Mouse (Mus musculus): ENCODE results near the gene Lmx1b.

The Lmx1b gene

DNA sequence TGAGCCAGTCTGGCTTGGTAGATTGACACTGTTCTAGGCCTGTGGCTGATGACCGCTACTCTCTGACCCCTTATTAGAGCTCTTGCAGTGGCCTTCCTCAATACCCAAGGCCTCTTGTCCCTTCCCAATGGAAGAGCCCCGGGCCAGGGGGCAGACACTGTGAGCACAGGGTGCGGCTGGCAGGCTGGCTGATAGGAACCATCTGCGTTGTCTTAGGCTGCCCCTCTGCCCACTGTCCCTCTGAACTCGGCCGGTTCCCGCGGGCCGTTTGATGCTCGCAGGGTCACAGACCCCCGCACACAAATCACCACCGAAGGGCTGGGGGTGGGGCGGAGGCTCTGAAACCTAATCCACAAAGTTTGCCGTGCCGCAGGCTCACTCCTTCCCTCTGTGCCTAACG lies 11.5 kb downstream of the Lmx1b start:
- DNase-seq (ENCODE audit: low read depth, low spot score): no peak
- Histone ChIP-seq H3K27me3 (ENCODE audit: control insufficient read depth, insufficient read depth, low read length, poor library complexity, severe bottlenecking) (peaks cover 5% of the 10 kb centered on the region), H3K36me3 (ENCODE audit: control insufficient read depth, insufficient read depth, low read length, poor library complexity, severe bottlenecking) (no peaks in the 10 kb centered on the region)

DNA sequence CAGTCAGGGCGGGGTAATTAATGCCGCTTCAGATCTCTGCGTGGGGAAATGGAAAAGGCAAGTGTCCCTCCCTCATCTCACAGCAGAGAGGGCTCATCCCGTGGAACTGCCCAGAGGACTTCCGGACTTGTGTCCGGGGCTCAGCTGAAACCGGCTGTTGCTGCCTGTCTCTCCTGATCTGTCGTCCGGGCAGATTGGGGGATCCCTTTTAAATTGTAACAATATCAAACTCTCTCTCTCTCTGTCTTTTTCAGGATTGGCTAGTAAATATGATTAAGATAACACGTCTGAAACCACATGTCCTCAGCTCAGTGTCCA lies 13.3 kb downstream of the Lmx1b start:
- H3K36me3 ChIP-seq (ENCODE audit: control insufficient read depth, insufficient read depth, low read length, poor library complexity, severe bottlenecking): no peaks in the 10 kb centered on the region
- DNase-seq (ENCODE audit: low read depth, low spot score): no peak
- H3K27me3 ChIP-seq (ENCODE audit: control insufficient read depth, insufficient read depth, low read length, poor library complexity, severe bottlenecking): peaks cover 5% of the 10 kb centered on the region

DNA sequence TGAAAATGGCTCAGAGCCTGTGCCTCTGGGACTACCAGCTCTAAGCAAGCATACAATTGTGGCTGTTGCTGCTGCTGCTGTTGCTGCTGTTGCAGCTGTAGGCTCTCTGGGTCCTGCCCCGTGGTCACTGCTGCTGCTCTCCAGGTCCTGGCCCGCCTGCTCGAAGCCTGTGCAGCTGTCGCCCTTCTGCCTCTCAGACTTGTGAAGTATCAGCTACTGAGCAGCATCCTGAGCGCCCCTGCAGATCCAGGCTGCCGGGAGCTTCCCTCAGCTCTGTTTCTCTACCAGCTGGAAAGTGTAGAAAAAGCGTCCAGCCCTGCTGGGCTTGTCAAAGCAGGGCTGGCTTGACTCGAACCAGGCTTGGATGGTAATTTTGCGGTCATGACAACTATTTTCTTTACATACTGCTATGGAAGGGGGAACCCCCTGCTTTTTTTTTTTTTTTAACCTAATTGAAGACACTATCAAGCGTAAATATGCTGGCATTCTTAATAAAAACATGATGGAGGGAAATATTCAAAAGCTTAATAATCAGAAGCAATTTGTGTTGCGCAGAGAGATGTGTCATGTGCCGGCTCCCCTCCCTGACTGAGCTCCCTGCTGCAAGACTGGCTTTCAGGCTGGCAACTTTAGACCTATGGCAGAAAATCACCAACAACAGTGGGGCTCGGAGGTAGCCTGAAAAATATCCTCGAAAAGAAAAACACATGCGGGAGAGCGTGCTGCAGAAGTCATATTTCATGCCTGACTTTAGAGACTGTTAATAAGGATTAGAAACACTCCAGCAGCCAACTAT lies 13.9 kb downstream of the Lmx1b start:
- H3K36me3 ChIP-seq (ENCODE audit: control insufficient read depth, insufficient read depth, low read length, poor library complexity, severe bottlenecking): no peaks in the 10 kb centered on the region
- no peak for DNase-seq (ENCODE audit: low read depth, low spot score)
- H3K27me3 ChIP-seq (ENCODE audit: control insufficient read depth, insufficient read depth, low read length, poor library complexity, severe bottlenecking): peaks cover 5% of the 10 kb centered on the region

DNA sequence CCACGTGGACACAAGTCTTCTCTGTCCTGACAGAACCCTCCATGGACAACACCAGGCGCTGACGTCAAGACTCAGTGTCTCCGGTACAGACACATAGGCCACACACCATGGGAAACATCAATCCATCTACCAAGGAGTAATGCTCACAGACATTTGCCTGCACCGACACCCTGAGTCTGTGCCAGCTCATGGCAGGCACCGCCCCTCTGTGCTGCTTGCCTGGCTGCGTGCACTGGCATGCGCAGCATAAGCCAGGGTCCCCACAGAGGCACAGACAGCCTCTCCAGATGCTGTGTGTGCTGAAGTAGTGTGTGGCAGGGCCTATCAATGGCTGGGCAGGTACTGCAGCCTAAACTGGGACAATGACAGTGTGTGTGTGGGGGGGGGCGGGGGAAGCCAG lies 22.6 kb downstream of the Lmx1b start:
- Histone ChIP-seq H3K27me3 (ENCODE audit: control insufficient read depth, insufficient read depth, low read length, poor library complexity, severe bottlenecking) (no peaks in the 10 kb centered on the region), H3K36me3 (ENCODE audit: control insufficient read depth, insufficient read depth, low read length, poor library complexity, severe bottlenecking) (no peaks in the 10 kb centered on the region)
- DNase-seq (ENCODE audit: low read depth, low spot score): no peak

DNA sequence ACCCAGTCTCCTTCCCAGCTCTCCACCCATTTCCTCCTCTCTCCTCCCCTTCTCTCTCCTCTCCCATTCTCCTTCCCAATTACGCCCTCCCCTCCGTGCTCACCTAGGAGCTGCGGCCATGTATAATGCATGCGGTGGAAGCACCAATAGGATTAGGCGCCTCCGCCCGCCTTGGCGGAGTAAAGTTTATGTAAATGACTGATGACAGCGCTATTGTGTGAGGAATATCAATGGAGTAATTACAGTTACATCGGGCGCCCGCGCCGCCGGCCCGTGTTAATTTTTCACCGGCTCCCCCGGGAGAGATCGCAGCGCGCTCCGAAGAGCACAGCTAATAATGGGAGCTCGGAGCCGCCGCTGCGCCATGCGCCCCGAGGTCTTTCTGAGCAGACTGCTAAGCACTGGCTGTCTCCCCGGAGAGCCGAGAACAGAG lies 23.9 kb downstream of the Lmx1b start:
- H3K27me3 ChIP-seq (ENCODE audit: control insufficient read depth, insufficient read depth, low read length, poor library complexity, severe bottlenecking): no peaks in the 10 kb centered on the region
- no peaks in the 10 kb centered on the region for H3K36me3 ChIP-seq (ENCODE audit: control insufficient read depth, insufficient read depth, low read length, poor library complexity, severe bottlenecking)
- no peak for DNase-seq (ENCODE audit: low read depth, low spot score)

DNA sequence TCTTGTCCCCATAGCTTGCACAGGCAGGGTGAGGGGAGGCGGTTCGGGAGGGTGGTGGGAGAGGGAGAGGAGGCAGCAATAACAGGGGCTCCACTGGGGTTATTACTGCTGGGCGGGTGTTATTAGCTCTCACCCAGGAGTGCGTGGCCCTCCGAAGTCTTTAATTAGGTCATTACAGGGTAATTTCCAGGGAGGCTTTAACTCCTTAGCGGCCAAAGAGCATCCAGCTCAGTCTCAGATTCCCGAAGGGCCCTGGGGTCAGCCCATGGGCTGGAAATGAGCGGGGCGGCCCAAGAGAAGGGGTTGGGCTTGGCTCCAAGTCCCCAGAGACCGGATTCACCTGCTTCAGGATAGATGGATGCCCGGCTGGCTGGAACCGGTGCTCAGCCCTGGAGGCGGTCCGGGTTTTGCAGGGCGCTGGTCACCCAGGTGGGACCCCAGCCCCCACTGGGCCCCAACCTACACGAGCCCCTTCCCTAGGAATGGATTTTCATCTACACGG lies 24.4 kb downstream of the Lmx1b start:
- Histone ChIP-seq H3K36me3 (ENCODE audit: control insufficient read depth, insufficient read depth, low read length, poor library complexity, severe bottlenecking) (no peaks in the 10 kb centered on the region), H3K27me3 (ENCODE audit: control insufficient read depth, insufficient read depth, low read length, poor library complexity, severe bottlenecking) (no peaks in the 10 kb centered on the region)
- DNase-seq (ENCODE audit: low read depth, low spot score): no peak

DNA sequence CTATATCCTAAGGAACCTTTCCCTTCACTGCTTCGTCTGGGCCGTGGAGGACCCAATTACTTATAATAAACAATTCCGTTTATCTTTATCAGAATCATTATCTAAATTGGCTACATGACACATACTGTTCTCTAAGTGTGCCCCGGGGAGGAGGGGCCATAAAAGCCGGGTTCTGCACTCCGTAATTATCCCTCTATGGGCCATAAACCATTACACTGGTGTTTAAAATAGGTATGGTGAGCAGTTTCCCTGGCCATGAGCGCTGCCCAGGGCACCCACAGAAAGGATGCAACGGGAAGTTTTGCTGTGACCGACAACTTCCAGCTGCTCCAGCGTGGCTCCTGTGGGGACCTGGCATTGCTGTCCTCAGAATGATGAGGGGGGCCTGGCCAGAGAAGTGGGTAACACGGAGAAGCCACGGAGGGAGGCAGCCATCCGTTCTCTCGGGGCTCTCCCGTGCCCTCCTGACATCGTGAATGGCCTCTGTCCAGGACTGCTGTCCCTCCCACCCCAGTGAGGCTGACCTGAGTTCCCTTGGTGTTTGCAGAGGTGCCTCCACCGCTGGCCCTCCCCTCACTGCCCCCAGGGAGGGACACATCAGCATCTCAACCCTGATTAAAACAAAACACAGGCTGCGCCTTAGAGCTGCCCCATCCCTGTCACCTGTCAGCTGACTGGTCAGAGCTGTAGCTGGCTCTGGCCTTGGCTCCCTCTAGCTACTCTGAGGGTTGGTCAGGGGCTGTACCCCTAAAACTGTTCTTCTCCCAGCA lies 34.6 kb downstream of the Lmx1b start:
- DNase-seq (ENCODE audit: low read depth, low spot score): no peak
- H3K27me3 ChIP-seq (ENCODE audit: control insufficient read depth, insufficient read depth, low read length, poor library complexity, severe bottlenecking): no peaks in the 10 kb centered on the region; the same call in 1 of the 2 replicates
- H3K36me3 ChIP-seq (ENCODE audit: control insufficient read depth, insufficient read depth, low read length, poor library complexity, severe bottlenecking): no peaks in the 10 kb centered on the region

DNA sequence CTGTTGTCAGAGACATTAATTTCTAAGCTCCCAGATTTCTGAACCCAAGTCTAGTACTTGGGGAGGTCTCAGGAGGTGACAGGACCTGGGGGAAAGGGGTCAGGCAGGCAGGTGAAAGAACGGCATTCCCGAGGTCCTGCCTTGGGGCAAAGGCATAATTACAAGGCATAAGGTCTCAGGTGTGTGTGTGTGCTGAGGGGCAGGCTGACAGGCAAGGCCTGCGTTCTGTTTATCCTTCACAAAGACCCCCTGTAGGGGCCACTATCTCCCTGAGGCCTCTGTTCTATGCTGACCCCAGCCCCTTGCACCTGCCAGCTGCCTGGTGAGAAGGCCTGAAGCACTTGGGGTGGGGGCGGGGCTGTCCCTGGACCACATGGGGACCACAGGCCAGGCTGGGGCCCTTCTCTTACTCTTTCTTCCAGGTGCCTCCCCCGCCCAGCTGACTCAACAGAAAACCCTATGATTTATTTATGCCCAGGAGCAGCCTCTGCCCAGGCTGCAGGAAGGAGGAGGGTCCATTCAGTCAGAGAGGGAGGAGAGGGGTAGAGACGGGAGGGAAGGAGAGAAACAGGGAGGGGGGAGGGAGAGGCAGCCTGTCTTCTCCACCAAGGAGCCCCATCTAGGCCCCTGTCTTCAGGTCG lies 35.3 kb downstream of the Lmx1b start:
- H3K36me3 ChIP-seq (ENCODE audit: control insufficient read depth, insufficient read depth, low read length, poor library complexity, severe bottlenecking): no peaks in the 10 kb centered on the region
- no peaks in the 10 kb centered on the region; the same call in 1 of the 2 replicates for H3K27me3 ChIP-seq (ENCODE audit: control insufficient read depth, insufficient read depth, low read length, poor library complexity, severe bottlenecking)
- no peak for DNase-seq (ENCODE audit: low read depth, low spot score)

DNA sequence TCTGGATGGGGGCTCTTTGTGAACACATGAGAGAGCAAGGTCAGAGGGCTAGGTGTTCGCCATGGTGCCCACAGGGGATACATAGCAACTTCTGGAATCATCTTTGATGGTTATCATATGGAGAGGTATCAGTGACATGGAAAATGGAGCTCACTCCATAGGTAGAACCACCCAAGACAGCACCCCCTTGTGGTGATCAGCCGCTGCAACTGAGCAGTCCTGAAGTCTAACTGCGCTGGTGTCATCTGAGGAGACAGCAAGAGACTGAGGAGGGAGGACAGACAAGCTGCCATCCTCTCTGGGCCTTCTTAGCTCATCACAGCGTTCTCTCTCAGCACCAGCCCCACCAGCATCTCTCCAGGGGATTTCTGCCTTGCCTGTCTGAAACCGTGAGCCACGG lies 39.8 kb downstream of the Lmx1b start:
- no peaks in the 10 kb centered on the region for H3K36me3 ChIP-seq (ENCODE audit: control insufficient read depth, insufficient read depth, low read length, poor library complexity, severe bottlenecking)
- no peaks in the 10 kb centered on the region for H3K27me3 ChIP-seq (ENCODE audit: control insufficient read depth, insufficient read depth, low read length, poor library complexity, severe bottlenecking)
- no peak for DNase-seq (ENCODE audit: low read depth, low spot score)

DNA sequence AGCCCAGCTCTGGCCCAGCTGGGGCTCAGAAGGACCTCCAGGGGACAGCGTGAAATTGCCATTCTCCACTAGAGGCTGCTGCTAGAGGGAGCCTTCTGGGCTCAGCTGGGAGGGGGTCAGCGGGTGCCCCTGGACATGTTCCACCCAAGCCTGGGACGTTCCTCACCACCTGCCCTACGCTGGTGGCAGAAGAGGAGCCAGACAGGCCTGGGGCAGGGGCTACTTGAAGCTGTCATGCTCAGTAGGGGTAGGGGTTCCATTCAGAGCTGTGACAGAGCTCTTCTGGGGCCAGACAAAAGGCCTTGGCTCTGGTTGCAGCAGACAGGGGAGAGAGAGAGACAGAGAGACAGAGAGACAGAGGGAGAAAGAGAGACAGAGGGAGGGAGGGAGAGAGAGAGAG lies 42.9 kb downstream of the Lmx1b start:
- Histone ChIP-seq H3K36me3 (ENCODE audit: control insufficient read depth, insufficient read depth, low read length, poor library complexity, severe bottlenecking) (no peaks in the 10 kb centered on the region), H3K27me3 (ENCODE audit: control insufficient read depth, insufficient read depth, low read length, poor library complexity, severe bottlenecking) (no peaks in the 10 kb centered on the region)
- no peak for DNase-seq (ENCODE audit: low read depth, low spot score)

DNA sequence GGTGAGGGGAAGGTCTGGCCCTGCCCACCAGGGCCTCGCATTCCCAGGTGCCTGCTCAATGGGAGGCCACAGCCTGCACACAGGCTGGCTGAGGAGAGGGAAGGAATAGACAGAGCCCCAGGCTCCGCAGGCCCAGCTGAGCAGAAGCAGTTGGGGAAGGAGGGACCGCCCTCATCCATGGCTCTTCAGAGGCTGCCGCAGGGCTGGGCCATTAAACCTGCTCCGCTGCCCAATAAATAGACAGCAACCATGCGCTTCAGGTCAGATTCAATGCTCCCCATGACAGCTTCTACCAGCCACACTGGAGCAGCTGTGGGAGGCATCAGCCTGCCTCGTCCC lies 45.3 kb downstream of the Lmx1b start:
- DNase-seq (ENCODE audit: low read depth, low spot score): no peak
- Histone ChIP-seq H3K36me3 (ENCODE audit: control insufficient read depth, insufficient read depth, low read length, poor library complexity, severe bottlenecking) (no peaks in the 10 kb centered on the region), H3K27me3 (ENCODE audit: control insufficient read depth, insufficient read depth, low read length, poor library complexity, severe bottlenecking) (no peaks in the 10 kb centered on the region)

DNA sequence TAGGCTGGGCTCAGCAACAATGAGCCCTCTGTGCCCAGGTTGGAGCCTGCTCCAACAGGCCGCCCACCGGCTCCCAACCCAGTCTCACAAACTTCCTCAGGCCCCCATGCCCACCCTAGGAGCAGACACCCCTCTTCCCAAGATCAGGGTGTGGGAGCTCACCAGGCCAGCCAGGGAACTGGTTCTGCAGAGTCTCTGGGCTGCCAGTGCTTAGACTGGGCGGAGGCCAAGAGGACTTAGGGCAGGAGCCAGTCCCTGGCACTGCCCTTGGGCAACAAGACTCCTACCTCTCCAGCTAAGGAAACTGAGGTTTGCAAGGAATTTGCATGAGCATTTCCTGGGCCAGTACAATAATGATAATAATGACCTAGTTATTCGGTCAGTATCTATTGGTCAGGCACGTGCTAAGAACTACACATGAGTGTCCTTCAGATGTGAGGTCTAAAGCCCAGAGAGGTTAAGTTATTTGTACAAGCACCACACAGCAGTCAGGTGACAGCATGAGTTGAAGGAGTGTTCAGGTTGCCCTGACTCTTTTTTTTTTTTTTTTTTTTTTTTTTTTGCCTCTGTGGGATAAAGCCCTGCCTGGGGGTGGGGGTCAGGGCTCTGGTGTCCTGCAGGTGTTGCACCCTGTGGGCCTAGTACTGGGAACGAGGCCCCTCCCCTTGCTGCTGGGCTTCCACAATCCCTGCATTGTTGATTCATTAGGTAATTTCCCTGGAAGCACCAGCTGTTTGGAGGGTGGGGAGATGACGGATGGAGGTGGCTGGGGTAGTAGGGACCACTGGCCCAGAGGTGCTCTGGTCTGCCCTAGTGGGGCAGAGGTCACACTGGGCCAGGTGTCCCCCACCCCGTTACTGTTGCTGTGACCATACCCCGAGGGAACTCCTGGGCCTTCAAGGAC lies 45.9 kb downstream of the Lmx1b start:
- H3K27me3 ChIP-seq (ENCODE audit: control insufficient read depth, insufficient read depth, low read length, poor library complexity, severe bottlenecking): no peaks in the 10 kb centered on the region
- H3K36me3 ChIP-seq (ENCODE audit: control insufficient read depth, insufficient read depth, low read length, poor library complexity, severe bottlenecking): no peaks in the 10 kb centered on the region
- no peak for DNase-seq (ENCODE audit: low read depth, low spot score)

DNA sequence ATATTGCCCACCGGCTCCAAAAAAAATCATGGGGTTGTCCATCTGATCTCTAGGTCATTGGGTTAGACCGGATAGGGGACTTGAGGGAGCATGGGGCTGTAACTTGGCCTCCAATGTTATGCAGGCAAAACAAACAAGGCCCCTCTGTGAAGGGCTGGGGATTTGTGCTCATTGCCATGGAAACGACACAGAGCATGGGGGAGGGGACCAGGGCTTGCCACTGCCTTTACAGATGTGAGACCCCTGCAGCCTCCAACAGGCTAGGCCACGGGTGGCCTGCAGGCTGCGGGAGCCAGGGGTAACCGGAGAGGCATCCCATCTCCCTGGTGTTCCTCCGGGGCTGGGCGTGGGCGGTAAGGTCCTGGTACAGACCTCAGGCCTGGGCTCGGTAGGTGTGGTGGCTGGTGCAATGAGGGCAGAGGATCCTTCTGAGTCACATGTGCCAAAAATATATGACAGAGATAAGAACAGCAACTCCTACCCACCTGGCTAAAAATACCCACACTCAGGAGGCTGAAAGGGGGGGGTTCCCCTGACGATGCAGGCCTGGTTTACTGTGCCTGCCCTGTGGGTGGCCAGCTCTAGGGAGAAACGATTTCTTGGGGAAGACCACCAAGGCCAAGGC lies 47.3 kb downstream of the Lmx1b start:
- no peaks in the 10 kb centered on the region for H3K36me3 ChIP-seq (ENCODE audit: control insufficient read depth, insufficient read depth, low read length, poor library complexity, severe bottlenecking)
- H3K27me3 ChIP-seq (ENCODE audit: control insufficient read depth, insufficient read depth, low read length, poor library complexity, severe bottlenecking): no peaks in the 10 kb centered on the region
- no peak for DNase-seq (ENCODE audit: low read depth, low spot score)

DNA sequence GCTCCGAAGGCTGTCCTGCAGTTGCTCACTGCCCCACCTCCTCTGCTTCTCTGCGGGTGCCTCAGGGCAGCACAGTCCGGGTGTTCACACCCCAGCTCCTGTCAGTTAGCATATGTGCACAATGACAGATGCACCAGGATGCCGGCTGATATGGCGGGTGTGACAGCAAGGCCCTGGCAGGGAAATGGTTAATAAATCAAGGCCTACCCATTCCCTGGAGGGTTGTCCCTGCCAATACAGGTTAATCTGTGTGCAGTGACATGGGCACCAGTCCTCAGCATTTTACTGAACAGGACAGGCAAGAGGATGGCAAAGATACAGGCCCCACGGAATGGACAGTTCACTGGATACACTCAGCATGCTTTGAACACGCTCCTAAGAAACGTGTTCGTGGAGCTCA lies 51.0 kb downstream of the Lmx1b start:
- Histone ChIP-seq H3K36me3 (ENCODE audit: control insufficient read depth, insufficient read depth, low read length, poor library complexity, severe bottlenecking) (no peaks in the 10 kb centered on the region), H3K27me3 (ENCODE audit: control insufficient read depth, insufficient read depth, low read length, poor library complexity, severe bottlenecking) (no peaks in the 10 kb centered on the region)
- no peak for DNase-seq (ENCODE audit: low read depth, low spot score)

Measured in splenic B cell, adult 2 months (primary cell).